Mouse (Mus musculus): ENCODE data around the gene Ipo4.

DNA sequence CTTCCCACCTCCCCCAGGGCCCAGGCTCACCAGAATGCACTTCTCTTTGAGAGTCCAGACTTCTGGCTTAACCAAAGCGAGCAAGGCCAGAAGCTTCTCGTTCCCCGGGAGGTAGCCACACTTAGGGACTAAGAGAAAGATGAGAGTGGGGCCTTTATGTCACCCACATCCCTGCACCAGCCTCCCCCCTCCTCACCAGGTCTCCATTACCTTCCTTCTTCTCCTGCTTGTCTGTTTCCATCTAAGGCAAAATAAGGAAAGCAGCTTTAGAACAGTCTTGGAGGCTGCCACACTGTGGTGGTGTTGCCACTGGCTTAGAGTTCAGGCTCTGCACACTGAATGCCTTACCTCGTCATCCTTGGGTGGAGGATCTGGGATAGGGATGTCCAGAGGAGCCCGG lies 46.5 kb downstream of the Ipo4 start:
- TF ChIP-seq GATA1 (IDR thresholded peaks at IDR 0.05; ENCODE audit: borderline replicate concordance, low read length): no peak
- TF ChIP-seq FLI1 (IDR thresholded peaks at IDR 0.05; ENCODE audit: low read length): no peak

Data from megakaryocyte, embryonic 14.5 days (primary cell).